Mouse (Mus musculus): ENCODE results near the gene Ccnt1.

Gene Ccnt1

DNA sequence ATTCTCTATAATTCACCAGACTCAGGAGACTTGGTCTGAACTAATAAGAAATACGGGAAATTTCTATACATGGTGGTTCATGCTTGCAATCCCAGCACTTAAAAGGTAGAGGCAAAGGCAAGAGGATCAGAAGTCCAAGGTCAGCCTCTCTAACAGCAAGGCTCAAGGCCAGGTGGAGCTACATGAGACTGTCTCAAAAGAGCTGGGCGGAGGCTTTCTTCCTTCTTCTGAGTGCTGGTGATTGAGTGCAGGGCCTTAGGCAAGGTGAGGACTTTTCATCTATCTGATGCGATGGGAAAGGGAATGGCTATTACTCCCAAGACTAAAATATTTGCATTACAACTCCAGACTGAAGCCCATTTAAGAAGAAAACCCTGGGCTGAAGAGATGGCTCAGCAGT, 25.6 kb downstream of the Ccnt1 start:
- Histone ChIP-seq H3K27me3 (ENCODE audit: insufficient read depth, low read length) (no peaks in the 10 kb centered on the region), H3K9me3 (ENCODE audit: low read length) (no peaks in the 10 kb centered on the region), H3K4me3 (replicated peaks; ENCODE audit: low read length) (no peak overlapping the region), H3K36me3 (ENCODE audit: insufficient read depth, low read length) (peaks cover 97% of the 10 kb centered on the region), H3K4me1 (replicated peaks; ENCODE audit: low read depth, low read length) (peaks cover 58% of the 10 kb centered on the region)
- no peak for TF ChIP-seq CTCF (conservative IDR thresholded peaks at IDR 0.05; ENCODE audit: low read length)
- peak; percentile 67; the same call in 1 of the 2 replicates for TF ChIP-seq NANOG (IDR thresholded peaks at IDR 0.05; ENCODE audit: borderline replicate concordance, low read length)

DNA sequence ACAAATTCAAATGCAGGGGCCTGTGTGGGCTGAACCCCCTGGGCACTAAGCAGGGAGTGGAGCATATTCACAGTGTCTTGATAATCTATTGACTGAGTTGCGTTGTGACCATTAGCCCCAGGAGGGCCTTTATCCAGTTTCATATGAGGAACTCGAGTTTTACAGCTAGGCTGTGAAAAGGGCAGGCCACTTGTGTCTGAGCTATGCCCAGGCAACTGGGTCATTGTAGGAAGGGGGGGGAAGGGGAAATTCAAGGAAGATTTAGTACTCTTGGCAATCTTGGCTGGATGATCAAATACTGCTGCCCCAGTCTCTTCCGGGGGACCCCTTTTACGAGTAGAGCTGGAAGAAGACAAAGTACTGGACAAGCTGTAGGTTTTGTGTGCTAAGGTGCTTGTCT, 27.4 kb downstream of the Ccnt1 start:
- Histone ChIP-seq H3K4me1 (replicated peaks; ENCODE audit: low read depth, low read length) (peaks cover 56% of the 10 kb centered on the region), H3K9me3 (ENCODE audit: low read length) (no peaks in the 10 kb centered on the region), H3K4me3 (replicated peaks; ENCODE audit: low read length) (no peak overlapping the region), H3K27me3 (ENCODE audit: insufficient read depth, low read length) (no peaks in the 10 kb centered on the region), H3K36me3 (ENCODE audit: insufficient read depth, low read length) (peaks cover 98% of the 10 kb centered on the region)
- TF ChIP-seq POU5F1 (IDR thresholded peaks at IDR 0.05; ENCODE audit: borderline replicate concordance, low read length): no peak
- no peak for TF ChIP-seq NANOG (IDR thresholded peaks at IDR 0.05; ENCODE audit: borderline replicate concordance, low read length)
- TF ChIP-seq CTCF (conservative IDR thresholded peaks at IDR 0.05; ENCODE audit: low read length): no peak

DNA sequence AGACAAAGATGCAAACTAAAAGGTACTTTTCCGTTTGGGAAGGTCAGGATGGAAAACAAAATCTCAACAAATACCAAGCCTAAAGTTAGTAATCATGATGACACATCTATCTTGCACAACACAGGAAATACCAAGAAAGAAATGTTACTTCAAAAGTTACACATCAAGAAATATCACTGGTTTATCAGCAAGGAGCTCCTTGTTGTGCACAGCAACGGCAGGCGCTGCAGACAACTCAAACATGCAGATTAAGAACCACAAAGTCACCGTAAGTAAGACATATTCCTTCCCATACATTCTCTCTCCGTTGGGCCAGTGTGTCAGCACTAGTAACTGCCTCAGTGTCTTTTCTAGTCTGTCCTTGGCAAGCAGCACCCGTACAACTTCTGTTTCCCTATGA, 29.7 kb downstream of the Ccnt1 start:
- Histone ChIP-seq H3K27me3 (ENCODE audit: insufficient read depth, low read length) (no peaks in the 10 kb centered on the region), H3K4me1 (replicated peaks; ENCODE audit: low read depth, low read length) (peaks cover 36% of the 10 kb centered on the region), H3K4me3 (replicated peaks; ENCODE audit: low read length) (no peak overlapping the region), H3K9me3 (ENCODE audit: low read length) (no peaks in the 10 kb centered on the region), H3K36me3 (ENCODE audit: insufficient read depth, low read length) (peaks cover 88% of the 10 kb centered on the region)
- no peak for TF ChIP-seq NANOG (IDR thresholded peaks at IDR 0.05; ENCODE audit: borderline replicate concordance, low read length)
- TF ChIP-seq CTCF (conservative IDR thresholded peaks at IDR 0.05; ENCODE audit: low read length): no peak
- no peak for TF ChIP-seq POU5F1 (IDR thresholded peaks at IDR 0.05; ENCODE audit: borderline replicate concordance, low read length)

DNA sequence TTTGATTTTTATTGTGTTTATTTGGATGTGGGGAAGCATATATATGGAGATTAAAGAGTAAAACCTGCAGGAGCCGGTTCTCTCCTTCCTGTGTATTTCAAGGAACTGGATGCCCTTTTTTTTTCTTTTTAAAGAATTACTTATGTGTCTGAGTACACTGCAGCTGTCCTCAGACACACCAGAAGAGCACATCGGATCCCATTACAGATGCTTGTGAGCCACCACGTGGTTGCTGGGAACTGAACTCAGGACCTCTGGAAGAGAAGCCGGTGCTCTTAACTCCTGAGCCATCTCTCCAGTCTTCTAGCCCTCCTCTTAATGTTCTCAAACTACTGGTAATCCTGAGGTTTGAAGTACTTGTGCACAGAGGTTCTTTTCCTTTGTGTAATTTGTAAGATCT, 32.8 kb downstream of the Ccnt1 start:
- peaks cover 15% of the 10 kb centered on the region for H3K4me1 ChIP-seq (replicated peaks; ENCODE audit: low read depth, low read length)
- TF ChIP-seq NANOG (IDR thresholded peaks at IDR 0.05; ENCODE audit: borderline replicate concordance, low read length) (no peak), POU5F1 (IDR thresholded peaks at IDR 0.05; ENCODE audit: borderline replicate concordance, low read length) (no peak), CTCF (conservative IDR thresholded peaks at IDR 0.05; ENCODE audit: low read length) (no peak)
- H3K36me3 ChIP-seq (ENCODE audit: insufficient read depth, low read length): peaks cover 56% of the 10 kb centered on the region
- no peaks in the 10 kb centered on the region for H3K9me3 ChIP-seq (ENCODE audit: low read length)
- H3K27me3 ChIP-seq (ENCODE audit: insufficient read depth, low read length): no peaks in the 10 kb centered on the region
- no peak overlapping the region for H3K4me3 ChIP-seq (replicated peaks; ENCODE audit: low read length)

DNA sequence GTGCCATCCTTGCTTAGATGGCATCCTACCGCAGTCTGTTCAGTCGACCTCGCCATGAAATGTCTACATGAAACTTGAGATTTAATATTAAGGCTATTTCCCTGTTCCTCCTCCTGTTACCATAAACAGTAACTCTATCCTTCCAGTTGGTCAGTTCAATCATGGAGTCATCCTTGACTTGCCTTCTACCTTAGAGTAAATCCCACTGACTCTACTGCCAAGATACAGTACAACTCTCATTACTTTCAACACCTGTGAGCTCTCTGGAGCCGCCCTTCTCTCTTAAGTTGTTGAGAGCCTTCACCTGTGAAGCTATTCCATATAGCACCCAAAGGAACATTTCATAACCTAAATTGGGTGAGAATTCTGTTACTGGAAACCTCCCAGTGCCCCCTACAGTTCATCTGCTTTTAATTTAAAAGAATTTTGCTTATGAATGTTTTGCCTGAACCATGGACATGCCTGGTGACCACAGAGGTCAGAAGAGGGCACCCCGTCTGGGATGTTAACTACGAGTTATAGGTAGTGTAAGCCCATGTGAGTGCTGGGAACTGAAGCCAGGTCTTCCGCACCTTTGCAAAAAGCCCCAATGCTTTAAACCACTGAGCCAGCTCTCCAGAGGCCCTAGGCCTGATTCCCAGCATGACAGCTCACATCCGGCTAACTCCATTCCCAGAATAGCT, 33.8 kb downstream of the Ccnt1 start:
- H3K36me3 ChIP-seq (ENCODE audit: insufficient read depth, low read length): peaks cover 54% of the 10 kb centered on the region
- no peak for TF ChIP-seq POU5F1 (IDR thresholded peaks at IDR 0.05; ENCODE audit: borderline replicate concordance, low read length)
- TF ChIP-seq NANOG (IDR thresholded peaks at IDR 0.05; ENCODE audit: borderline replicate concordance, low read length): no peak
- TF ChIP-seq CTCF (conservative IDR thresholded peaks at IDR 0.05; ENCODE audit: low read length): no peak
- peaks cover 14% of the 10 kb centered on the region for H3K4me1 ChIP-seq (replicated peaks; ENCODE audit: low read depth, low read length)

DNA sequence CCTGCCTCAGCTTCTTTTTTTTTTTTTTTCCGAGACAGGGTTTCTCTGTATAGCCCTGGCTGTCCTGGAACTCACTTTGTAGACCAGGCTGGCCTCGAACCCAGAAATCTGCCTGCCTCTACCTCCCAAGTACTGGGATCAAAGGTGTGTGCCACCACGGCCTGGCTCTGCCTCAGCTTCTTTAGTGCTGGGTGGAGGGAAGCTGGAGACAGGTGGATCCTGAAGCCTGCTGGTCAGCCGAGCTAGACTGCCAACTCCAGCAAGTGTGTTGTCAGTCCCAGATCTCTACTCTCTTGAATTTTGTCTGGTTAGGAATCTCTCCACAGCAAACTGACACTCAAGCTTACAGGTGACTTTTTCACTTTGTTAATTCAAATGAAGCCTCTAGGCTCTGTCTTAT, 34.8 kb downstream of the Ccnt1 start:
- H3K36me3 ChIP-seq (ENCODE audit: insufficient read depth, low read length): peaks cover 54% of the 10 kb centered on the region
- no peaks in the 10 kb centered on the region for H3K9me3 ChIP-seq (ENCODE audit: low read length)
- TF ChIP-seq NANOG (IDR thresholded peaks at IDR 0.05; ENCODE audit: borderline replicate concordance, low read length) (no peak), POU5F1 (IDR thresholded peaks at IDR 0.05; ENCODE audit: borderline replicate concordance, low read length) (no peak), CTCF (conservative IDR thresholded peaks at IDR 0.05; ENCODE audit: low read length) (no peak)
- H3K27me3 ChIP-seq (ENCODE audit: insufficient read depth, low read length): no peaks in the 10 kb centered on the region
- no peak overlapping the region for H3K4me3 ChIP-seq (replicated peaks; ENCODE audit: low read length)
- H3K4me1 ChIP-seq (replicated peaks; ENCODE audit: low read depth, low read length): peaks cover 25% of the 10 kb centered on the region

More for the DNA sequence above, 33.8 kb downstream of the Ccnt1 start:
- Histone ChIP-seq H3K4me3 (replicated peaks; ENCODE audit: low read length) (no peak overlapping the region), H3K9me3 (ENCODE audit: low read length) (no peaks in the 10 kb centered on the region), H3K27me3 (ENCODE audit: insufficient read depth, low read length) (no peaks in the 10 kb centered on the region)

DNA sequence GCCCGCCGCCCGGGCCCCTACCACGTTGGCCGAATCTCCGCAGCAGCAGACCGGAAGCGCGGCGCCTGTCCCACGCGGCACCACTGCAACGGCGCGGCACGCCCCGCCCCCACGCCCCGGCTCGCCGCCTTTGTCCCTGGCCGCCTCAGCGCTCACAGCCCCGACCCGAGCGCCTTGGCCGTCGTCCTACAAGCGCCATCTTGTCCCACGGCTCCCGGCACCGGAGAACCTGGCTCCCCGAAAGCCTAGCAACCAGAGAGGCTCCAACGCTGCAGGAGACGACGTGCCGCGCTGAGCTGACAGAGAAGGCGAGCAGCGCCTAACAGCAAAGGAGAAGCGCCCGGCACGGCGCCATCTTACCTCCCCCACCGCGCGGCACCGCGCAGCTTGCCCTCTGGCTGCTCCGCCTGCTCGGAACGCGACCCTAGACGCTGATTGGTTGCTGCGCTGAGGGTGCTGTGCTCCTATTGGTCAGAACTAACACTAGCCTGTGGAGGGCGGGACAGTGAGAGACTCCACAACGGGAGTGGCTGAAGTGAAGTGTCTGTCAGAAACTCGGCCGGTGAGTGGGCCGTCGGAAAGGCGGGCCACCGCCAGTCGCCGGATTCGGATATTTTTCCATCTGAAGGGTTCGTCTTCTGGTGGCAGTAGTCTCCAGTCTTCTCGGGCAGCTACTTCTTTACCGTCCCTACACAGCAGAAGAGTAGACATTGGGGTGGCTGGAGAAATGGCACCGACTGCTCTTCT, 36.7 kb downstream of the Ccnt1 start, which contains the start of gene Kansl2:
Gene Kansl2, minus strand, starts transcription at position 384 of the 747 bp plus-strand sequence.
- Histone ChIP-seq H3K4me3 (replicated peaks; ENCODE audit: low read length) (peak within 1 kb of the TSS; percentile 94), H3K9me3 (ENCODE audit: low read length) (no peaks in the 10 kb centered on the region), H3K4me1 (replicated peaks; ENCODE audit: low read depth, low read length) (peaks cover 43% of the 10 kb centered on the region), H3K27me3 (ENCODE audit: insufficient read depth, low read length) (no peaks in the 10 kb centered on the region), H3K36me3 (ENCODE audit: insufficient read depth, low read length) (peaks cover 54% of the 10 kb centered on the region)
- TF ChIP-seq NANOG (IDR thresholded peaks at IDR 0.05; ENCODE audit: borderline replicate concordance, low read length) (no peak), CTCF (conservative IDR thresholded peaks at IDR 0.05; ENCODE audit: low read length) (no peak), POU5F1 (IDR thresholded peaks at IDR 0.05; ENCODE audit: borderline replicate concordance, low read length) (no peak)

DNA sequence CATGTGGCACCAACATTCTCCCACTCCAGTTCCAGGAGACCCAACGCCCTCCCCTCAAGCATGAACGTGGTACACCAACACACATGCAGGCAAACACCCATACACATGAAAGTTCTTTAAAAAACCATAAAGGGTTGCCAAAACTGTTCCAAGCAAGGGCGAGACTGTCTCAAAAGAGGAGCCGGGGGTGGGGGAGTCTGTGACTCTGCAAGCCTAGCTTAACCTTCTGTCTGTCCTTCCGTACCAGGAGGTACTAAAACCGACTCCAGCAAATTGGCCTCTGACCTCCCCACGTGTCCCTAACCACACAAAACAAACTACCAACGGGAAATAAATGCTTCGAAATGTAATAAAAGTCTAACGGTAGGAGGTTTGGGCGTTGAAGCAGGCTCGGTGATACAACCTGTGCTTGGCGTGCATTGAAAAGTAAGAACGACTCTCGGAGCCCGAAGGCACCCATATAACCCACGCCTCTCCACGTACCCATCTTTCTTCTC, 37.6 kb downstream of the Ccnt1 start:
- Histone ChIP-seq H3K36me3 (ENCODE audit: insufficient read depth, low read length) (peaks cover 55% of the 10 kb centered on the region), H3K4me1 (replicated peaks; ENCODE audit: low read depth, low read length) (peaks cover 52% of the 10 kb centered on the region), H3K27me3 (ENCODE audit: insufficient read depth, low read length) (no peaks in the 10 kb centered on the region), H3K9me3 (ENCODE audit: low read length) (no peaks in the 10 kb centered on the region), H3K4me3 (replicated peaks; ENCODE audit: low read length) (peak overlapping the region; percentile 94)
- TF ChIP-seq POU5F1 (IDR thresholded peaks at IDR 0.05; ENCODE audit: borderline replicate concordance, low read length) (no peak), NANOG (IDR thresholded peaks at IDR 0.05; ENCODE audit: borderline replicate concordance, low read length) (no peak)
